Mouse (Mus musculus): ENCODE data around the gene Creb3. TPM values are rescaled to one million over a fixed set of nuclear protein-coding genes. Genes with fewer than 3 reads are reported as not detected.

Creb3 gene
- polyA plus RNA-seq, 1 experiment from 2014 or later, result 47.2 TPM

DNA sequence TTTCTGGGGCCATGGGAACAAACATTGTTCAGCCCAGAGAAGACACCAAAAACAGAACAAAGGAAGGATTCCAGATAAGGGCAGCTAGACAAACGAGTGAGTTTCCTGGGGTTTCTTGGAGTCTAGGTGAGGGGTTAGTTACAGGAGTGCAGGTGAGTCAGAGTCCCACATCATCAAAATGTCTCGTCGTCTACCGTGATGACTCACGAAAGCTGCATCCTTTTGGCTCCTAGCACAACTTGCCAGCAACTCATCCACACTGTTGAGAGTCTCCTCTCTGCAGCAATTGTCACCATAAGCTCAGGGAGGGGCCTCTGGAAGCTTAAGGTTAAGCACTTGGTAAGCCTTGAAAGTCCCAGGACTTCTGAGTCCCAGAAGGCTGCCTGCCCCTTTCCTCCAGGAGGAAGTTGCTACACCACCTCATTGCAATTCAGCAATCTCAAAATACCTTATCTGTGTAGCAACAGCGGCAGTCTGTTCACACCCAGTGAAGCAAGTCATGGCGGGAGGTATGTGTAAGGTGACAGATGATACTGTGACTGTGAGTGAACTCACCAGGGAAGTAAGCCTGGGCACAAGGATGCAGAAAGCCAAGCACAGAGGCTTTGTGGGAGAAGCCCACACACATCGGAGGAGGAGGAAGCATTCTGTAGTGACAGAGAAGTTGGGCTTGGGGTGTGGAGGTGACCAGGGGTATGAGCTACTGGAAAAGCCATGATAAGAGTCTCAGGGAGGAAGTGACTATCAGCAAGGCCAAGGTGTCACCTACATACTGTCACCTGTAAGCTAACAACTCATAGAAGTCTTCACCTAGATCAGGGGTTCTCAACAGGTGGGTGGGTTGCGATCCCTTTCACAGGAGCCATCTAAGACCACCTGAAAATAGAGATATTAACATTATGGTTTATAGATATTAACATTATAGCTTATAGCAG is 42.9 kb downstream of the Creb3 start:
- Histone ChIP-seq H3K9ac (no peak overlapping the region), H3K36me3 (ENCODE audit: insufficient read depth) (no peaks in the 10 kb centered on the region), H3K4me1 (ENCODE audit: insufficient read depth) (no peaks in the 10 kb centered on the region), H3K4me3 (ENCODE audit: low read depth, low read length) (no peak overlapping the region), H3K27me3 (ENCODE audit: insufficient read depth, low read length) (no peaks in the 10 kb centered on the region), H3K27ac (ENCODE audit: low read depth) (no peak overlapping the region), H3K4me2 (no peak overlapping the region), H3K9me3 (ENCODE audit: low read depth, low read length) (no peaks in the 10 kb centered on the region)
- no peak for DNase-seq
- 51% methylated on average over 9 of the region's 9 CpGs for WGBS
- peak; percentile 35; the same call in 1 of the 2 replicates for ATAC-seq (ENCODE audit: insufficient read depth)
- no peak for TF ChIP-seq CTCF (IDR thresholded peaks at IDR 0.05; ENCODE audit: low read depth)

DNA sequence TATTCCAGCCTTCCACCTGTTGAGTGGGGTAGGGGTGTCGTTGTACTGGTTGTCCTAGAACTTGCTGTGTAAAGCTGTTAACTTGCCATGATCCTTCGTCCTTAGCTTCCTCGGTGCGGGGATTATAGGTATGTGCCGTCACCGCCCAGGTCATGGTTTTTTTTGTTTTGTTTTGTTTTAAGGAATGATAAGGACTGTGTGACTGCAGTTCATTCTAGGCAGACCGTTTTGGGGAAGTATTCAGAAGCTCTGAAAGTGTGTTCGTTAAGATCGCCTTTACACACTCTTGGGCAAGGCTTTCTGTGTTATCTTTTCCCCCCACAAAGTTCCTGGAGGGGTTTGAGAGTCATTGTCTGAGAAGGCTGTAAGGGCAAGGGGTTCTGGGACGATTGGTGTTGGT is 50.4 kb downstream of the Creb3 start:
- Histone ChIP-seq H3K27ac (ENCODE audit: low read depth) (no peak overlapping the region), H3K9me3 (ENCODE audit: low read depth, low read length) (no peaks in the 10 kb centered on the region), H3K36me3 (ENCODE audit: insufficient read depth) (no peaks in the 10 kb centered on the region), H3K9ac (no peak overlapping the region), H3K4me3 (ENCODE audit: low read depth, low read length) (no peak overlapping the region), H3K4me1 (ENCODE audit: insufficient read depth) (no peaks in the 10 kb centered on the region), H3K27me3 (ENCODE audit: insufficient read depth, low read length) (no peaks in the 10 kb centered on the region), H3K4me2 (no peak overlapping the region)
- no peak for TF ChIP-seq CTCF (IDR thresholded peaks at IDR 0.05; ENCODE audit: low read depth)
- no peak for DNase-seq
- 52% methylated on average over 10 of the region's 10 CpGs for WGBS
- ATAC-seq (ENCODE audit: insufficient read depth), result no peak

DNA sequence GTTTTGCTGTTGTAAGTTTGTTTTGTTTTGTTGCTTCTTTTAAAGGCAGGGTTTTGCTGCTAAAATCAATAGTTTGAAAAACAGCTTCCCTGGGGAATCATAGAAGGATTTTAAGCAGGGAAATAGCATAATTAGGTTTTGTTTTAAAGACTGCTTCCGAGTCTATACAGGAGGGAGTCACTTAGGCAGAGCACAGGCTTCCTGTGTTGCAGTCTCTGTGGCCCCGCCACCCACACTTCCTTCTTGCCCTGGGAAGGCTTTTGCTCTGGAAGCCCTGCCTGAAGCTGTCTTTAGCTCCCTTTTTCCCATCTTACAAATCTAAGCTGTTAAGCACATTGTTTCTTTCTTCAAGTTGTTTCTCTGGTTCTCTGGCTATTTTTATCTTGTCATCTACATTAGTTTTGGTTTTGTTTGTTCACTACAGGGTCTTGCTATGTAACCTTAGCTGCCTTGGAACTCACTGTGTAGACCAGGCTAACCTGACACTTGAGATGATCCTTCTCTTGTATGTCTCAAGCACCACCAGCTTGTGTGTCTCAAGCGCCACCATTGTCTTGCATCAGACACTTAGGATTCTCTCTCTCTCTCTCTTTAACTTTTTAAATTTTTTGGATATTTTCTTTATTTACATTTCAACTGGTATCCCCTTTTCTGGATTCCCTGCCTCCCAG is 51.1 kb downstream of the Creb3 start:
- no peak overlapping the region for H3K27ac ChIP-seq (ENCODE audit: low read depth)
- no peaks in the 10 kb centered on the region for H3K27me3 ChIP-seq (ENCODE audit: insufficient read depth, low read length)
- ATAC-seq (ENCODE audit: insufficient read depth) (no peak), DNase-seq (peak; percentile 37)
- TF ChIP-seq CTCF (IDR thresholded peaks at IDR 0.05; ENCODE audit: low read depth), result no peak
- no peaks in the 10 kb centered on the region for H3K36me3 ChIP-seq (ENCODE audit: insufficient read depth)
- H3K9ac ChIP-seq, result no peak overlapping the region
- H3K4me3 ChIP-seq (ENCODE audit: low read depth, low read length), result no peak overlapping the region
- no peak overlapping the region for H3K4me2 ChIP-seq
- H3K9me3 ChIP-seq (ENCODE audit: low read depth, low read length), result no peaks in the 10 kb centered on the region
- 44% methylated on average over 3 of the region's 3 CpGs for WGBS
- H3K4me1 ChIP-seq (ENCODE audit: insufficient read depth), result no peaks in the 10 kb centered on the region

Other genes starting within 250 kb of the Creb3 start
- gene Rusc2, start 180.4 kb upstream of the Creb3 start, polyA plus RNA-seq (2014; fragmentation: Nextera tagmentation; extraction: Ambion mirVana), result 5.0 and 5.8 TPM in 2 replicates
- gene Fam166b, start 133.2 kb upstream of the Creb3 start, polyA plus RNA-seq (2014; fragmentation: Nextera tagmentation; extraction: Ambion mirVana), result 0.32 and 0.34 TPM in 2 replicates
- gene Tesk1, start 120.4 kb upstream of the Creb3 start, polyA plus RNA-seq (2014; fragmentation: Nextera tagmentation; extraction: Ambion mirVana), result 12.6 and 15.9 TPM in 2 replicates
- gene Cd72, start 107.7 kb upstream of the Creb3 start, polyA plus RNA-seq (2014; fragmentation: Nextera tagmentation; extraction: Ambion mirVana), result 3.2 TPM in 2 replicates
- gene Sit1, start 78.6 kb upstream of the Creb3 start, polyA plus RNA-seq (2014; fragmentation: Nextera tagmentation; extraction: Ambion mirVana), result not detected in 2 replicates
- gene Ccdc107, start 69.4 kb upstream of the Creb3 start, polyA plus RNA-seq (2014; fragmentation: Nextera tagmentation; extraction: Ambion mirVana), result 61.4 and 70.8 TPM in 2 replicates
- 42.5 and 51.8 TPM in 2 replicates for gene Arhgef39, start 62.6 kb upstream of the Creb3 start, polyA plus RNA-seq (2014; fragmentation: Nextera tagmentation; extraction: Ambion mirVana)
- gene Car9, start 55.4 kb upstream of the Creb3 start, polyA plus RNA-seq (2014; fragmentation: Nextera tagmentation; extraction: Ambion mirVana), result 3.7 and 4.5 TPM in 2 replicates
- 185 and 194 TPM in 2 replicates for gene Tpm2, start 38.6 kb upstream of the Creb3 start, polyA plus RNA-seq (2014; fragmentation: Nextera tagmentation; extraction: Ambion mirVana)
- gene Tln1, start 359 bp downstream of the Creb3 start, polyA plus RNA-seq (2014; fragmentation: Nextera tagmentation; extraction: Ambion mirVana), result 84.9 and 93.8 TPM in 2 replicates
- 28.2 and 31.9 TPM in 2 replicates for gene Rgp1, start 16.4 kb downstream of the Creb3 start, polyA plus RNA-seq (2014; fragmentation: Nextera tagmentation; extraction: Ambion mirVana)
- 18.6 and 19.3 TPM in 2 replicates for gene Gba2, start 16.5 kb downstream of the Creb3 start, polyA plus RNA-seq (2014; fragmentation: Nextera tagmentation; extraction: Ambion mirVana)
- not detected in 2 replicates for gene Msmp, start 22.2 kb downstream of the Creb3 start, polyA plus RNA-seq (2014; fragmentation: Nextera tagmentation; extraction: Ambion mirVana)
- 11.2 and 13.7 TPM in 2 replicates for gene Npr2, start 69.6 kb downstream of the Creb3 start, polyA plus RNA-seq (2014; fragmentation: Nextera tagmentation; extraction: Ambion mirVana)
- 0.68 and 1.6 TPM in 2 replicates for gene Spag8, start 91.3 kb downstream of the Creb3 start, polyA plus RNA-seq (2014; fragmentation: Nextera tagmentation; extraction: Ambion mirVana)
- 84.0 and 97.7 TPM in 2 replicates for gene Hint2, start 94.1 kb downstream of the Creb3 start, polyA plus RNA-seq (2014; fragmentation: Nextera tagmentation; extraction: Ambion mirVana)
- 2.8 and 3.5 TPM in 2 replicates for gene Tmem8b, start 106.6 kb downstream of the Creb3 start, polyA plus RNA-seq (2014; fragmentation: Nextera tagmentation; extraction: Ambion mirVana)
- gene Fam221b, start 106.8 kb downstream of the Creb3 start, polyA plus RNA-seq (2014; fragmentation: Nextera tagmentation; extraction: Ambion mirVana), result 3.2 and 3.4 TPM in 2 replicates
- not detected in 2 replicates for gene Olfr70, start 138.5 kb downstream of the Creb3 start, polyA plus RNA-seq (2014; fragmentation: Nextera tagmentation; extraction: Ambion mirVana)
- gene Olfr71, start 147.9 kb downstream of the Creb3 start, polyA plus RNA-seq (2014; fragmentation: Nextera tagmentation; extraction: Ambion mirVana), result not detected in 2 replicates
- 0.58 and 0.93 TPM in 2 replicates for gene Hrct1, start 164.9 kb downstream of the Creb3 start, polyA plus RNA-seq (2014; fragmentation: Nextera tagmentation; extraction: Ambion mirVana)
- 0.28 and 0.38 TPM in 2 replicates for gene Spaar, start 167.7 kb downstream of the Creb3 start, polyA plus RNA-seq (2014; fragmentation: Nextera tagmentation; extraction: Ambion mirVana)
- not detected in 2 replicates for gene Olfr159, start 208.7 kb downstream of the Creb3 start, polyA plus RNA-seq (2014; fragmentation: Nextera tagmentation; extraction: Ambion mirVana)

Data from lung, embryonic 14.5 days (tissue).